Mouse (Mus musculus): ENCODE measurements around the gene Ypel2. TPM values are rescaled to one million over a fixed set of nuclear protein-coding genes. Genes with fewer than 3 reads are reported as not detected.

Gene Ypel2
- polyA plus RNA-seq (2012; fragmentation: generic; extraction: Trizol) = 1.5 TPM

DNA sequence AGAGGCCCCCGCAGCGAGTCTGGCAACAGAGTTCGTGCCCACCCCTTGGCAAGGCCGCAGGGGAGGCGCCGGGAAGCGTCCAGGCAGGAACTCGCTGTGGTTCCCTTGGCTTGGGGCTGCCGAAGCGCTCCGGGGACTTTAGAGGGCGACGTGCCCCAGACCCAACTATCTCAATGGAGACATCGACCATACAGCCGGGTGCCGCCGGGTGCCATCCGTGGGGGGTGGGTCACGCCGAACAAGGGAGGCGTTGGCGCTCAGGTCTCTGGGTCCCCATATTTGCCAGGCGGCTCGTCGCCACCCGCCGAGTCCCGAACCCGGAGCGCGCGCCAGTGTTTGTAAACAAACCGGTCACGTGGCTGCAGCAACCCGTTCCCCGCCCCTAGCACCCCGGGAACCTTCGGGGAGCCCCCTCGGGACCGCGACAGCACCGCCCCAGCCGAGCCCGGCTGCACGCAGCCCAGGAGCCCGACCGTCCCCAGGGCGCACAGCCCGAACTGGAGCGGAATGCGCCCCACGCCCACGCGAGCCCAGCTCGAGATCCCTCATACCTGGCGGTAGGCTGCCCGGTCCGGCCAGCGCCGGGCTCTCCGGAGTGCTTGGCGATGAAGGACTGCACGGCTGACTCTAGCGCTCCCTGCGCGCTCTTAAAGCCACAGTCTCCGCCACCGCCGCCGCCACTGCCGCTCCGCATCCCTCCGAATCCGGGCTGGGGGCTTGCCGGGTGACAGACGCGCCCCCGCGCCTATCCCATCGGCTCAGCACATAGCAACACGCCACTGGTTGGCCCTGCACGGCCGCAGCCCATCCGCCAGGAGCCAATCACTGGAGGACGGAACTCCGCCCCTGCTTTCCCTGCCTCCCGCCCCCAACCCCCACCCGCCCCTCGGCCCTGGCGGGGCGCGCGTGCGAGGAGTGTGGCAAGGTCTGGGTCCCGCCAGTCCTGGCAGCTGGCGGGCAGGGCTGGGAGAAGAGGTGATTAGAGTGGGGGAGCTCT, at the start of gene Ypel2:
Gene Ypel2 (minus strand): TSS at position 667 of the 997 bp plus-strand sequence.
- Histone ChIP-seq H3K4me3 (peak within 1 kb of the TSS; percentile 39), H3ac (ENCODE audit: control insufficient read depth, insufficient read length) (peak within 1 kb of the TSS; percentile 57), H3K79me2 (ENCODE audit: control insufficient read depth, insufficient read depth) (no peaks in the 10 kb centered on the region), H3K27me3 (ENCODE audit: control insufficient read depth, insufficient read depth, insufficient read length) (no peaks in the 10 kb centered on the region), H3K36me3 (ENCODE audit: control insufficient read depth, insufficient read depth) (no peaks in the 10 kb centered on the region), H3K4me2 (ENCODE audit: low read depth) (peak within 1 kb of the TSS; percentile 91)
- TF ChIP-seq SRF (IDR thresholded peaks at IDR 0.05; ENCODE audit: control insufficient read depth, insufficient read length, low read depth) (no peak), MYOG (IDR thresholded peaks at IDR 0.05; ENCODE audit: control insufficient read depth in 1 of 3, insufficient read depth in 1 of 3, insufficient read length in 2 of 3, low read depth in 2 of 3) (peak in 1 of 3 experiments; percentile 55), TCF3 (IDR thresholded peaks at IDR 0.05; ENCODE audit: insufficient read length, low read depth) (peak; percentile 3), E2F4 (IDR thresholded peaks at IDR 0.05; ENCODE audit: insufficient read depth) (no peak), POLR2AphosphoS2 (IDR thresholded peaks at IDR 0.05; ENCODE audit: insufficient read length, low read depth) (no peak), TCF12 (IDR thresholded peaks at IDR 0.05; ENCODE audit: insufficient read depth, poor library complexity, severe bottlenecking) (no peak), REST (IDR thresholded peaks at IDR 0.05; ENCODE audit: insufficient read depth, insufficient read length) (no peak), CEBPB (IDR thresholded peaks at IDR 0.05; ENCODE audit: insufficient read depth, poor library complexity, severe bottlenecking) (no peak), MAX (IDR thresholded peaks at IDR 0.05; ENCODE audit: low read depth) (no peak), POLR2A (IDR thresholded peaks at IDR 0.05; ENCODE audit: insufficient read length, low read depth) (peak; percentile 58), USF1 (IDR thresholded peaks at IDR 0.05; ENCODE audit: low read depth) (peak; percentile 73), MYOD1 (IDR thresholded peaks at IDR 0.05; ENCODE audit: control insufficient read depth in 1 of 3, insufficient read length in 2 of 3, low read depth in 2 of 3) (peak in 2 of 3 experiments; percentile 12 to 32)

DNA sequence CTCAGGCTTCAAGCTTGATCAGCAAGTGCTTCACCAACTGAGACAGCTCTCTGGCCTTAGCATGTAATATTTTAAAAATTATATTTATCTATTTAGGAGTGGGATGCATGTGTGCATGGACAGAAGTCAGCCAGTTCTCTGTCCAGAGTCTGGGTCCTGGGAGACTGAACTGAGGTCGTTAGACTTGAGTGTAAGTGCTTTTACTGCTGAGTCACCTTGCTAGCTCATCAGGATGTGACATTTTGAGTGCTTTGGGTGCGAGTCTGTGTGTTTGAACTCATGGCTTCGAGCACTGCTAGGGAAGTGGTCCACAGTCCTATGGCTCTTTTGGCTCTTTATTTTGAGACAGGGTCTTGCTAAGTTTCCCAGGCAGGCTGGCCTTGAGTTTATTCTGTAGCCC, 49.5 kb upstream of the Ypel2 start:
- H3K4me2 ChIP-seq (ENCODE audit: low read depth) = no peak overlapping the region
- TF ChIP-seq POLR2AphosphoS2 (IDR thresholded peaks at IDR 0.05; ENCODE audit: insufficient read length, low read depth) (no peak), SRF (IDR thresholded peaks at IDR 0.05; ENCODE audit: control insufficient read depth, insufficient read length, low read depth) (no peak), REST (IDR thresholded peaks at IDR 0.05; ENCODE audit: insufficient read depth, insufficient read length) (no peak), TCF12 (IDR thresholded peaks at IDR 0.05; ENCODE audit: insufficient read depth, poor library complexity, severe bottlenecking) (no peak), MYOD1 (IDR thresholded peaks at IDR 0.05; ENCODE audit: control insufficient read depth in 1 of 3, insufficient read length in 2 of 3, low read depth in 2 of 3) (no peak), MAX (IDR thresholded peaks at IDR 0.05; ENCODE audit: low read depth) (no peak)
- no peaks in the 10 kb centered on the region for H3K79me2 ChIP-seq (ENCODE audit: control insufficient read depth, insufficient read depth)
- no peak overlapping the region for H3K4me3 ChIP-seq
- no peaks in the 10 kb centered on the region for H3K27me3 ChIP-seq (ENCODE audit: control insufficient read depth, insufficient read depth, insufficient read length)
- H3K36me3 ChIP-seq (ENCODE audit: control insufficient read depth, insufficient read depth) = no peaks in the 10 kb centered on the region
- H3ac ChIP-seq (ENCODE audit: control insufficient read depth, insufficient read length) = no peak overlapping the region

DNA sequence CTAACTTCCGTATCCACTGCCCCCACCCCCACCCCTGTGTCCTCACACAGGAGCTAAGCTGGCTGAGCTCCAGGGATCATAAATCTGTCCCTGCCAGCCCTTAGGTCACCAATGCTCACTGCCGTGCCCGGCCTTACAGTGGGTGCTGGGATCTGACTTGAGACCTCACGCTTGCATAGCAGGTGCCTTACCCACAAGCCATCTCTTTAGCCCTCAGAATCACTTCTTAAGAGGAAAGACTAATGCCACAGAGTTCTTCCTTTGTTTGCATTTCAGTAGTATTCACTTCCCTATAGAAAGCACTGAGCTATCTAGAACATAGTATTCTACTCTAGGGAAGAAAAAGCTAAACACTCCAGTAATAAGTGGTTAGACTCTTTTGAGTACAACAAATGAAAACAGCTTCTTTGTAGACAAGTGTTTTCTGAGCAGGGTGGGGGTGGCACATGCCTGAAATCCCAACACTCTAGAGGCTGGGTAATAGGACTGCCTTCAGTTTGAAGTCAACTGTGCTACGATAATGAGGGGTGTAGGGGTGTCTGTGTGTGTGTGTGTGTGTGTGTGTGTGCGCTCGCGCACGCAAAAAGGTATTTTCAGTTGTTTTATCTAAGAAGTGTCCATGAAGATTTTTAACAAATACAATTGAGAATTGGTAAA, 45.9 kb upstream of the Ypel2 start:
- Histone ChIP-seq H3K36me3 (ENCODE audit: control insufficient read depth, insufficient read depth) (no peaks in the 10 kb centered on the region), H3K79me2 (ENCODE audit: control insufficient read depth, insufficient read depth) (no peaks in the 10 kb centered on the region), H3ac (ENCODE audit: control insufficient read depth, insufficient read length) (no peak overlapping the region), H3K27me3 (ENCODE audit: control insufficient read depth, insufficient read depth, insufficient read length) (no peaks in the 10 kb centered on the region), H3K4me3 (no peak overlapping the region), H3K4me2 (ENCODE audit: low read depth) (no peak overlapping the region)
- TF ChIP-seq E2F4 (IDR thresholded peaks at IDR 0.05; ENCODE audit: insufficient read depth) (no peak), MYOG (IDR thresholded peaks at IDR 0.05; ENCODE audit: control insufficient read depth in 1 of 3, insufficient read depth in 1 of 3, insufficient read length in 2 of 3, low read depth in 2 of 3) (no peak), POLR2A (IDR thresholded peaks at IDR 0.05; ENCODE audit: insufficient read length, low read depth) (no peak), TCF12 (IDR thresholded peaks at IDR 0.05; ENCODE audit: insufficient read depth, poor library complexity, severe bottlenecking) (no peak), MYOD1 (IDR thresholded peaks at IDR 0.05; ENCODE audit: control insufficient read depth in 1 of 3, insufficient read length in 2 of 3, low read depth in 2 of 3) (no peak), CEBPB (IDR thresholded peaks at IDR 0.05; ENCODE audit: insufficient read depth, poor library complexity, severe bottlenecking) (no peak), MAX (IDR thresholded peaks at IDR 0.05; ENCODE audit: low read depth) (no peak)

DNA sequence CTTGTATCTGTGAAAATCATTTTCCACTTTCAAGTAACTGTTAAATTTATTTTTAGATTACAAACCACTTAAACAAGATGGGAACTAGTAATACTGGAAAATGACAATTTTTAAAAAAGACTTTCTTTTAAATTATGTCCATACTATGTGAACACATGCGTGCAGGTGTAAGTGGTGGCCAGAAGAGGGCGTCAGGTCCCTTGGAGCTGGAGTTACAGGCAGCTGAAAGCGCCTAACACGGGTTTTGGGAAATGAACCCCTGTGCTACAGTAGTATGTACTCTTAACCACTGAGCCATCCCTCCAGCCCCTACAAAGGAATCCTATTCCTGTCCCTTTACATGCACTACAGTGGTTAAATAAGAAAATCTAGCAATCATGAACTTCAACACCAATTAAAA, 42.7 kb upstream of the Ypel2 start:
- Histone ChIP-seq H3K36me3 (ENCODE audit: control insufficient read depth, insufficient read depth) (peaks cover 5% of the 10 kb centered on the region), H3K4me2 (ENCODE audit: low read depth) (no peak overlapping the region), H3K27me3 (ENCODE audit: control insufficient read depth, insufficient read depth, insufficient read length) (no peaks in the 10 kb centered on the region), H3K4me3 (no peak overlapping the region), H3K79me2 (ENCODE audit: control insufficient read depth, insufficient read depth) (no peaks in the 10 kb centered on the region), H3ac (ENCODE audit: control insufficient read depth, insufficient read length) (no peak overlapping the region)
- no peak for TF ChIP-seq REST (IDR thresholded peaks at IDR 0.05; ENCODE audit: insufficient read depth, insufficient read length)
- no peak for TF ChIP-seq MYOD1 (IDR thresholded peaks at IDR 0.05; ENCODE audit: control insufficient read depth in 1 of 3, insufficient read length in 2 of 3, low read depth in 2 of 3)
- no peak for TF ChIP-seq USF1 (IDR thresholded peaks at IDR 0.05; ENCODE audit: low read depth)
- TF ChIP-seq TCF3 (IDR thresholded peaks at IDR 0.05; ENCODE audit: insufficient read length, low read depth) = no peak
- TF ChIP-seq POLR2AphosphoS2 (IDR thresholded peaks at IDR 0.05; ENCODE audit: insufficient read length, low read depth) = no peak
- no peak for TF ChIP-seq TCF12 (IDR thresholded peaks at IDR 0.05; ENCODE audit: insufficient read depth, poor library complexity, severe bottlenecking)
- TF ChIP-seq MAX (IDR thresholded peaks at IDR 0.05; ENCODE audit: low read depth) = no peak
- TF ChIP-seq SRF (IDR thresholded peaks at IDR 0.05; ENCODE audit: control insufficient read depth, insufficient read length, low read depth) = no peak
- TF ChIP-seq POLR2A (IDR thresholded peaks at IDR 0.05; ENCODE audit: insufficient read length, low read depth) = no peak
- no peak for TF ChIP-seq E2F4 (IDR thresholded peaks at IDR 0.05; ENCODE audit: insufficient read depth)
- no peak for TF ChIP-seq MYOG (IDR thresholded peaks at IDR 0.05; ENCODE audit: control insufficient read depth in 1 of 3, insufficient read depth in 1 of 3, insufficient read length in 2 of 3, low read depth in 2 of 3)
- TF ChIP-seq CEBPB (IDR thresholded peaks at IDR 0.05; ENCODE audit: insufficient read depth, poor library complexity, severe bottlenecking) = no peak
